Mouse (Mus musculus) megakaryocyte, embryonic 14.5 days (primary cell): ENCODE measurements around the gene Atxn7l1.

Source experiments
- FLI1 ChIP-seq: IDR thresholded peaks from 2 replicates; pipeline ENCODE4 v1.6.1; 2012; ENCODE audit warnings: low read length, inconsistent platforms, mixed read lengths
- GATA1 ChIP-seq: IDR thresholded peaks from 3 replicates; pipeline ENCODE4 v1.6.1; 2012; ENCODE audit warnings: mixed read lengths, low read length, inconsistent platforms, borderline replicate concordance

- no peak for TF ChIP-seq FLI1
- TF ChIP-seq GATA1: no peak
Observed at GRCm38 (mm10) chr12:33251399-33251798, 103.9 kb downstream of the Atxn7l1 start.
